ENCODE assay signal across 9 mouse cellular contexts in genomic region chr11:117475669-117476068, GRCm38 (mm10). TPM values are rescaled to one million over a fixed set of nuclear protein-coding genes. Genes with fewer than 3 reads are reported as not detected.
DNase-seq lines count a peak whose midpoint lies in the region; ATAC-seq and TF ChIP-seq lines count a peak whose summit lies in the region.
"Had no signal": no experiment of that assay in that cellular context is flagged by ENCODE, and none has a peak within 500 bp of the region (broad histone marks: within the 10 kb centered on the region; RNA-seq: fewer than 3 reads in every experiment).

No protein-coding gene starts in this region.

- no peak overlapping the region for H3K9ac ChIP-seq in intestine, postnatal 0 days (ENCODE audit: low read depth, low read length)
- H3K9ac ChIP-seq: embryonic facial prominence, embryonic 12.5 days had no signal

- H3K27ac ChIP-seq in intestine, postnatal 0 days (ENCODE audit: low read depth, low read length), result no peak overlapping the region
- H3K27ac ChIP-seq: embryonic facial prominence, embryonic 12.5 days had no signal

- no peaks in the 10 kb centered on the region for H3K4me1 ChIP-seq in intestine, postnatal 0 days (replicated peaks; ENCODE audit: control insufficient read depth, insufficient read depth, low read length)

- 18% methylated on average over 10 of the region's 10 CpGs for WGBS in intestine, postnatal 0 days

- no peak for TF ChIP-seq CTCF in intestine, postnatal 0 days (IDR thresholded peaks at IDR 0.05; ENCODE audit: low read depth)

- ATAC-seq in intestine, postnatal 0 days, result peak; percentile 56; the same call in 1 of the 2 replicates

- H3K27me3 ChIP-seq in intestine, postnatal 0 days (replicated peaks; ENCODE audit: control insufficient read depth, insufficient read depth, low read length), result no peaks in the 10 kb centered on the region

- no peaks in the 10 kb centered on the region for H3K9me3 ChIP-seq in intestine, postnatal 0 days (ENCODE audit: control insufficient read depth)
- H3K9me3 ChIP-seq: embryonic facial prominence, embryonic 12.5 days had no signal

- no peaks in the 10 kb centered on the region for H3K36me3 ChIP-seq in intestine, postnatal 0 days (ENCODE audit: control insufficient read depth, insufficient read depth)
- H3K36me3 ChIP-seq: embryonic facial prominence, embryonic 12.5 days had no signal

- 0 out of 2 replicates have a peak overlapping the region, but pooled peaks have one; percentile 3 for H3K4me3 ChIP-seq in intestine, postnatal 0 days (ENCODE audit: low read depth, low read length)
- H3K4me3 ChIP-seq: embryonic facial prominence, embryonic 12.5 days had no signal

- peak; percentile 29 for DNase-seq in urinary bladder, postnatal 14 days (ENCODE audit: low spot score)
- no peak for DNase-seq in urinary bladder, postnatal 10 days (ENCODE audit: low spot score)
- peak; percentile 60 for DNase-seq in embryo, embryonic 11 days
- peak; percentile 45 for DNase-seq in lung, postnatal 14 days
- DNase-seq in spleen, postnatal 14 days (ENCODE audit: low spot score in 2 of 2), result no peak
- DNase-seq in right cerebral cortex, postnatal 25 days, result no peak
- no peak for DNase-seq in layer of hippocampus, postnatal 10 days (ENCODE audit: low spot score in 2 of 2)

- H3K4me2 ChIP-seq in intestine, postnatal 0 days (replicated peaks; ENCODE audit: low read depth), result peak overlapping the region; percentile 48
- H3K4me2 ChIP-seq: embryonic facial prominence, embryonic 12.5 days had no signal

RNA-seq across cellular contexts. Expression of gene Gm11733, which starts 8.5 kb away (rescaled TPM):
- polyA plus RNA-seq in intestine, postnatal 0 days (2015; fragmentation: Nextera tagmentation; extraction: Ambion mirVana), result not detected in 2 replicates
- not detected for total RNA-seq in layer of hippocampus, postnatal 10 days (2021)
- polyA plus RNA-seq: embryonic facial prominence, embryonic 12.5 days had no signal

Comparison
In these comparisons a context has a peak if more than half of its experiments do, and no peak if none do; other contexts are left out.
1. DNase-seq: peak in urinary bladder, postnatal 14 days (single experiment), embryo, embryonic 11 days (single experiment) and lung, postnatal 14 days (single experiment); none in urinary bladder, postnatal 10 days (single experiment), spleen, postnatal 14 days (0 of 2), right cerebral cortex, postnatal 25 days (single experiment) and layer of hippocampus, postnatal 10 days (0 of 2).